Mouse (Mus musculus): ENCODE results near the gene Crk. TPM values are rescaled to one million over a fixed set of nuclear protein-coding genes. Genes with fewer than 3 reads are reported as not detected.

Gene Crk
- total RNA-seq, 2 experiments from 2014 or later = 50.3 to 60.6 TPM

- peak; percentile 26 for DNase-seq (ENCODE audit: low spot score)
These were observed 24.3 kb upstream of the Crk start for GRCm38 (mm10) chr11:75654471-75655390.

- DNase-seq (ENCODE audit: low spot score) = peak; percentile 75
These were observed 23.2 kb upstream of the Crk start for GRCm38 (mm10) chr11:75655621-75656545.

GRCm38 (mm10) chr11:75656621-75657590 lies 22.2 kb upstream of the Crk start:
- DNase-seq (ENCODE audit: low spot score) = no peak

- no peak for DNase-seq (ENCODE audit: low spot score)
These were observed 21.2 kb upstream of the Crk start for GRCm38 (mm10) chr11:75657841-75658240.

- no peak for DNase-seq (ENCODE audit: low spot score)
These were observed 20.7 kb upstream of the Crk start for GRCm38 (mm10) chr11:75658311-75658710.

GRCm38 (mm10) chr11:75658996-75659750 lies 19.9 kb upstream of the Crk start:
- no peak for DNase-seq (ENCODE audit: low spot score)

- DNase-seq (ENCODE audit: low spot score) = no peak
These were observed 18.9 kb upstream of the Crk start for GRCm38 (mm10) chr11:75660081-75660590.

- DNase-seq (ENCODE audit: low spot score) = no peak
These were observed 17.9 kb upstream of the Crk start for GRCm38 (mm10) chr11:75660941-75661800.

- no peak for DNase-seq (ENCODE audit: low spot score)
These were observed 16.9 kb upstream of the Crk start for GRCm38 (mm10) chr11:75662131-75662530.

GRCm38 (mm10) chr11:75666296-75666695 lies 12.8 kb upstream of the Crk start:
- DNase-seq (ENCODE audit: low spot score) = no peak

- no peak for DNase-seq (ENCODE audit: low spot score)
These were observed 10.4 kb upstream of the Crk start for GRCm38 (mm10) chr11:75668621-75669020.

GRCm38 (mm10) chr11:75669176-75669852 lies 9.7 kb upstream of the Crk start:
- DNase-seq (ENCODE audit: low spot score) = no peak

GRCm38 (mm10) chr11:75669853-75670200 lies 9.2 kb upstream of the Crk start:
- no peak for DNase-seq (ENCODE audit: low spot score)

GRCm38 (mm10) chr11:75671426-75672180 lies 7.5 kb upstream of the Crk start:
- DNase-seq (ENCODE audit: low spot score) = no peak

GRCm38 (mm10) chr11:75673411-75673810 lies 5.6 kb upstream of the Crk start:
- no peak for DNase-seq (ENCODE audit: low spot score)

GRCm38 (mm10) chr11:75674875-75675274 lies 4.2 kb upstream of the Crk start:
- DNase-seq (ENCODE audit: low spot score) = no peak

- DNase-seq (ENCODE audit: low spot score) = no peak
These were observed 945 bp upstream of the Crk start for GRCm38 (mm10) chr11:75677881-75678746.
